Mouse (Mus musculus): ENCODE data around the gene Hif3a.

DNA sequence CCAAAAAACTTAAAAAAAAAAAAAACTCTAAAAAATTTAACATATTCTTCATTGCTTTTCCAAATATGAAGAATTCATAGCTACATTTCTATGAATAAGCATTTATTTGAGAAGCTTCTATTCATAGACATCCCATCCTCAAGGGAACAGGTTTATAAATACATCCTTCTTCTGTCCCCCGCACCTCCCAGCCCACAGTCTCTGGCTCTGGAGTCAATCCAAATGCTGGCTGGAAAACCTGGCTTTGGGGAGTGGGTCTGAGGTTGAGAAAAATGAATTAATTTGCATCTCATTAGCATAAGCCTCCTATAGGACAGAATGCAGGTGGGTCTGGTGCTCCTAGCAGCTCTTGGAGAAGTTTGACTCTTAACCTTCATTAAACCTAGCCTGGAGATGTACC, 16.5 kb downstream of the Hif3a start:
- TF ChIP-seq CTCF (IDR thresholded peaks at IDR 0.05; ENCODE audit: extremely low read depth, insufficient read depth, insufficient read length, insufficient replicate concordance) (no peak), POLR2A (IDR thresholded peaks at IDR 0.05; ENCODE audit: low read depth, low read length) (no peak)
